Mouse (Mus musculus) lung, embryonic 16.5 days (tissue): ENCODE data around the gene Akap12. TPM values are rescaled to one million over a fixed set of nuclear protein-coding genes. Genes with fewer than 3 reads are reported as not detected.
A peak's percentile ranks its signal among the peaks of the same experiment; 100 is the strongest.

Source experiments
- ATAC-seq: fragments of 200-750 bp; cut with Nextera tagmentation; 2 replicates; pipeline ENCODE4 v1.8.0; 2017; ENCODE audit warnings: low read depth, mild to moderate bottlenecking, moderate library complexity
- H3K27ac ChIP-seq: fragments of 300-500 bp; sonication (generic); 2 replicates; pipeline ENCODE4 v1.5.1; 2014; ENCODE audit warnings: mild to moderate bottlenecking, control low read depth, low read length
- H3K27me3 ChIP-seq: fragments of 300-500 bp; sonication (generic); 2 replicates; pipeline ENCODE4 v1.6.1; 2014; ENCODE audit warnings: low read depth, low read length, mixed read lengths; ENCODE audit not compliant: control insufficient read depth, insufficient read depth
- H3K36me3 ChIP-seq: fragments of 300-500 bp; sonication (generic); 2 replicates; pipeline ENCODE4 v1.6.1; 2014; ENCODE audit warnings: low read length; ENCODE audit not compliant: control insufficient read depth, insufficient read depth
- H3K4me1 ChIP-seq: fragments of 300-500 bp; sonication (generic); replicated peaks from 2 replicates; pipeline ENCODE4 v1.6.1; 2014; ENCODE audit warnings: low read length, mixed read lengths; ENCODE audit not compliant: control insufficient read depth, insufficient read depth
- H3K4me2 ChIP-seq: fragments of 300-500 bp; sonication (generic); 2 replicates; pipeline ENCODE4 v1.6.1; 2014; ENCODE audit warnings: low read depth, low read length, control low read depth
- H3K4me3 ChIP-seq: fragments of 300-500 bp; sonication (generic); 2 replicates; pipeline ENCODE4 v1.5.1; 2014; ENCODE audit warnings: mild to moderate bottlenecking, low read length, control low read depth
- H3K9ac ChIP-seq: fragments of 300-500 bp; sonication (generic); 2 replicates; pipeline ENCODE4 v1.6.1; 2014; ENCODE audit warnings: low read length, control low read depth
- H3K9me3 ChIP-seq: fragments of 300-500 bp; sonication (generic); 2 replicates; pipeline ENCODE4 v1.6.1; 2016; ENCODE audit warnings: low read length; ENCODE audit not compliant: control insufficient read depth
- WGBS: fragments of 180-500 bp; shearing (Covaris S2); extraction: QIAGEN DNeasy Blood & Tissue Kit; methylation state at CpG from one replicate; pipeline ENCODE4 v1.1.7; 2014; 5-methylcytosine and 5-hydroxymethylcytosine counted together
- polyA plus RNA-seq: library from polyadenylated mRNA; unstranded; fragments of >200 nt; fragmentation: Nextera tagmentation; extraction: Ambion mirVana; gene quantifications from 2 replicates; pipeline ENCODE4 v1.2.1, GENCODE M21; 2015

The Akap12 gene
- polyA plus RNA-seq, 1 experiment from 2014 or later = 76.2 TPM

- Histone ChIP-seq H3K4me2 (no peak overlapping the region), H3K9ac (no peak overlapping the region), H3K27me3 (no peaks in the 10 kb centered on the region), H3K4me3 (no peak overlapping the region), H3K36me3 (no peaks in the 10 kb centered on the region), H3K9me3 (no peaks in the 10 kb centered on the region), H3K27ac (no peak overlapping the region), H3K4me1 (0 out of 2 replicates have a peak, but pooled peaks cover 2% of the 10 kb centered on the region)
- no peak for ATAC-seq
- 53% methylated on average over 5 of the region's 5 CpGs for WGBS
These were observed 37.4 kb downstream of the Akap12 start for GRCm38 (mm10) chr10:4303558-4303957.

- Histone ChIP-seq H3K4me3 (no peak overlapping the region), H3K27me3 (no peaks in the 10 kb centered on the region), H3K9ac (no peak overlapping the region), H3K36me3 (no peaks in the 10 kb centered on the region), H3K4me1 (peaks cover 9% of the 10 kb centered on the region), H3K27ac (no peak overlapping the region), H3K9me3 (no peaks in the 10 kb centered on the region), H3K4me2 (no peak overlapping the region)
- no peak for ATAC-seq
- whole genome bisulfite sequencing = 77% methylated on average over 8 of the region's 8 CpGs
These were observed 57.7 kb downstream of the Akap12 start for GRCm38 (mm10) chr10:4323885-4324284.

GRCm38 (mm10) chr10:4325562-4325961 lies 59.4 kb downstream of the Akap12 start:
- no peak overlapping the region; the same call in 1 of the 2 replicates for H3K9ac ChIP-seq
- no peaks in the 10 kb centered on the region for H3K27me3 ChIP-seq
- no peaks in the 10 kb centered on the region for H3K36me3 ChIP-seq
- peak overlapping the region; percentile 82 for H3K27ac ChIP-seq
- peak; percentile 82 for ATAC-seq
- no peaks in the 10 kb centered on the region for H3K9me3 ChIP-seq
- H3K4me2 ChIP-seq = no peak overlapping the region
- H3K4me1 ChIP-seq = peaks cover 9% of the 10 kb centered on the region
- no peak overlapping the region for H3K4me3 ChIP-seq
- WGBS = 10% methylated on average over 5 of the region's 5 CpGs

GRCm38 (mm10) chr10:4327716-4328115 lies 61.5 kb downstream of the Akap12 start:
- WGBS = 95% methylated on average over 1 of the region's 1 CpGs
- no peaks in the 10 kb centered on the region for H3K36me3 ChIP-seq
- H3K27ac ChIP-seq = no peak overlapping the region
- no peak overlapping the region for H3K9ac ChIP-seq
- H3K9me3 ChIP-seq = no peaks in the 10 kb centered on the region
- no peaks in the 10 kb centered on the region for H3K27me3 ChIP-seq
- no peak overlapping the region for H3K4me2 ChIP-seq
- peaks cover 11% of the 10 kb centered on the region for H3K4me1 ChIP-seq
- H3K4me3 ChIP-seq = no peak overlapping the region
- no peak for ATAC-seq

GRCm38 (mm10) chr10:4332228-4332979 lies 66.2 kb downstream of the Akap12 start:
- 68% methylated on average over 7 of the region's 7 CpGs for WGBS

GRCm38 (mm10) chr10:4333319-4333718 lies 67.1 kb downstream of the Akap12 start:
- WGBS = 13% methylated on average over 8 of the region's 8 CpGs
- Histone ChIP-seq H3K4me1 (peaks cover 14% of the 10 kb centered on the region), H3K36me3 (no peaks in the 10 kb centered on the region), H3K27ac (no peak overlapping the region; the same call in 1 of the 2 replicates), H3K4me2 (peak overlapping the region; percentile 74), H3K9ac (peak overlapping the region; percentile 65), H3K4me3 (peak overlapping the region; percentile 63), H3K9me3 (no peaks in the 10 kb centered on the region), H3K27me3 (no peaks in the 10 kb centered on the region)
- ATAC-seq = 0 out of 2 replicates have a peak, but pooled peaks have one; percentile 10

More at GRCm38 (mm10) chr10:4332228-4332979, 66.2 kb downstream of the Akap12 start:
- Histone ChIP-seq H3K27ac (no peak overlapping the region), H3K36me3 (no peaks in the 10 kb centered on the region), H3K4me2 (no peak overlapping the region), H3K9ac (no peak overlapping the region), H3K9me3 (no peaks in the 10 kb centered on the region), H3K4me1 (peaks cover 14% of the 10 kb centered on the region), H3K27me3 (no peaks in the 10 kb centered on the region), H3K4me3 (no peak overlapping the region)
- no peak for ATAC-seq

- peak; percentile 95 for ATAC-seq
- H3K4me1 ChIP-seq = peaks cover 20% of the 10 kb centered on the region
- peak overlapping the region; percentile 71 for H3K27ac ChIP-seq
- H3K9me3 ChIP-seq = no peaks in the 10 kb centered on the region
- no peaks in the 10 kb centered on the region for H3K36me3 ChIP-seq
- H3K9ac ChIP-seq = peak overlapping the region; percentile 65
- peak overlapping the region; percentile 63 for H3K4me3 ChIP-seq
- peak overlapping the region; percentile 74 for H3K4me2 ChIP-seq
- no peaks in the 10 kb centered on the region for H3K27me3 ChIP-seq
- WGBS = 4% methylated on average over 27 of the region's 27 CpGs
These were observed 68.0 kb downstream of the Akap12 start for GRCm38 (mm10) chr10:4334039-4334683.

- H3K4me1 ChIP-seq = peaks cover 16% of the 10 kb centered on the region
- H3K27me3 ChIP-seq = no peaks in the 10 kb centered on the region
- H3K27ac ChIP-seq = peak overlapping the region; percentile 62
- WGBS = 34% methylated on average over 15 of the region's 15 CpGs
- peak; percentile 63 for ATAC-seq
- peak overlapping the region; percentile 37 for H3K4me3 ChIP-seq
- H3K36me3 ChIP-seq = no peaks in the 10 kb centered on the region
- H3K9ac ChIP-seq = peak overlapping the region; percentile 58
- no peaks in the 10 kb centered on the region for H3K9me3 ChIP-seq
- H3K4me2 ChIP-seq = peak overlapping the region; percentile 50
These were observed 72.8 kb downstream of the Akap12 start for GRCm38 (mm10) chr10:4338863-4339461.

GRCm38 (mm10) chr10:4341430-4341829 lies 75.2 kb downstream of the Akap12 start:
- Histone ChIP-seq H3K9ac (no peak overlapping the region), H3K27me3 (no peaks in the 10 kb centered on the region), H3K4me3 (no peak overlapping the region), H3K9me3 (no peaks in the 10 kb centered on the region), H3K4me1 (peaks cover 17% of the 10 kb centered on the region), H3K27ac (no peak overlapping the region), H3K4me2 (no peak overlapping the region), H3K36me3 (no peaks in the 10 kb centered on the region)
- ATAC-seq = peak; percentile 41; the same call in 1 of the 2 replicates
- WGBS = 11% methylated on average over 2 of the region's 2 CpGs
